Mouse (Mus musculus): ENCODE measurements around the gene Vwa8. TPM values are rescaled to one million over a fixed set of nuclear protein-coding genes. Genes with fewer than 3 reads are reported as not detected.

Vwa8 gene
- total RNA-seq, 2 experiments from 2014 or later: 70.0 to 84.6 TPM

Other genes with a start within 250 kb of the Vwa8 start
- 1 to 10 TPM; 2.1 to 3.1 TPM for gene Dgkh, start 116.3 kb upstream of the Vwa8 start, total RNA-seq (2021)